Mouse (Mus musculus): Measurements from ENCODE around the gene Gars. TPM values are rescaled to one million over a fixed set of nuclear protein-coding genes. Genes with fewer than 3 reads are reported as not detected.

Gene Gars
- total RNA-seq (2021): 100 to 1,000 TPM; 165 to 171 TPM
- long read RNA-seq, transcript Gars-201 (17 exons, 2,380 nt): major isoform, 124 of 152 reads
- long read RNA-seq, partial matches to known transcripts: 18 of 152 reads
- long read RNA-seq, other reads (novel, unspliced or antisense): 10 of 152 reads

DNA sequence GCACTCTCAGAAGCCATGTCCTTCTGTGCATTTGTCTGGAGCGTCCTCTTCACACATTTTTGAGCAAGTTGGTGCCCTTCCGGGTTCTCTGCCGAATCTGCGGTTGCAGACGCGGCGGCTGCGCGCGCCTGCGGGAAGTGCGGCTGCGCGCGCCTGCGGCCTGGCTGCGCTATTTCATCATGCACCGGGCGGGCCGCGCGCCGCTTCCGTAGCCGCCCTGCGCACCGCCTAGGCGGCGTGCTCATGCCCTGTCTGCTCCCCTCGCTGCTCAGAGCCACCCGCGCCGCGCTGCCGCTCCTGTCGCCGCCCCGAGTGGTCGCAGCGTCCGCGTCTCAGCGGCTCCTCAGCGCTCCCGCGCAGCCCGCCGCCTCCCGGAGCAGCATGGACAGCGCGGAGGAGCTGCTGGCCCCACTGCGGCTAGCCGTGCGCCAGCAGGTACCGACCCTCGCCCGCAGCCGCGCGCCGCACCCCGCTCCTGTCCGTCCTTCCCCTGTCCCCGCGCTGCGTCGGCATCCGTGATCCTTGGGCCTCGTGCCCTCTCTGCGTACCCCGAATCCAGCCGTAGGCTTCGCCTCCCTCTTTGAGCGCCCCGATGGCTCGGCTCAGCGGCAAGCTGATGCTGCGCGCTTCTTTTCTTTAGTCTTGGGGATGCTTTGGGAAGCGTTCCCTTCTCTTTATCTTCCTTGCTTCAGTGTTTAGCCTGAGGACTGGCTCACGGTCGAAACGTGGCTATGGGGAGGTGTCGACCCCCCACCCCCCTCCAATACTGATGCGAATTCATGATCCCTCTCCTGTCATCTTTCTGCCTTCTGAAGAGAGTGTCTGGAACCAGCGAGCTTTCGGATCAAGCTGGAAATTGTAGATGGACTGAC is at the start of gene Gars:
Gene Gars, plus strand, starts transcription at position 209 of the 872 bp plus-strand sequence.
- peak; percentile 80 to 90 for DNase-seq (ENCODE audit: low spot score in 2 of 2)

GRCm38 (mm10) chr6:54988141-54988540 is 49.7 kb upstream of the Gars start:
- no peak for DNase-seq (ENCODE audit: low spot score in 2 of 2)

DNA sequence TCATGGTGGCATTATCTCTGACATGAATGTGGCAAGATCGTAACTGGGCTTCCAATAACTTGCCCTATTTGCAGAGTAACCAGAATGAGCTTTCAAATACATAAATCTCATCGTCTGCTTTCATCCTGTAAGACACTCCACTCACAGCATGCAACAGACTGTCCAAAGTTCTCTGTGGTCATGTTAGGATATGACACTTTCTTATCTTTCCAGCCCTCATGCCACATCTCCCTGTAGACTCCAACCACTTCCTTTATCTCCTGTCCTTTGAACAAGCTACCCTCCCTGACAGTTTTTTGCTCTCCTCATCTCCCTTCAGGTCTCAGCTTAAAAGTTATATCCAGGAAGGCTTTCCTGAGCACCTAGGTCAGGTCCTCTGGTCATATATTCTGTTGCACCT is 46.6 kb upstream of the Gars start:
- no peak for DNase-seq (ENCODE audit: low spot score in 2 of 2)

DNA sequence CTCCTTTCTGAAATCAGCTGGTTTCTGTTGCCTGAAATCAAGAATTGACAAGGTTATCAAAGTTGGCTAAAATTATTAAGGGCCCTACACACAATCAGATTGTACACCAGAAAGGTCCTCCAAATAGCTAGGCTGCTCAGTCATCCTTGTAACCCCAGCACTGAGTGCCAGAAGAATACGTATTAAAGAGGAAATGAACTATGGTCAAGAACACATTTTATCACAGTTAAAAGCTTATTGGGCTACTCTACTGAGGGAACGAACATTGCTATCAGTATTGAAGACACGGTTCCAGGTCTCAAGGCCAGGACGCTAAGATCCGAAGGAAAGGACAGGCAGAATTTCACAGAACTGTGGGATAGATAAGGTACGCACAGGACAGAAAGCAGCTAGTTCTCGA is 45.7 kb upstream of the Gars start:
- no peak for DNase-seq (ENCODE audit: low spot score in 2 of 2)

DNA sequence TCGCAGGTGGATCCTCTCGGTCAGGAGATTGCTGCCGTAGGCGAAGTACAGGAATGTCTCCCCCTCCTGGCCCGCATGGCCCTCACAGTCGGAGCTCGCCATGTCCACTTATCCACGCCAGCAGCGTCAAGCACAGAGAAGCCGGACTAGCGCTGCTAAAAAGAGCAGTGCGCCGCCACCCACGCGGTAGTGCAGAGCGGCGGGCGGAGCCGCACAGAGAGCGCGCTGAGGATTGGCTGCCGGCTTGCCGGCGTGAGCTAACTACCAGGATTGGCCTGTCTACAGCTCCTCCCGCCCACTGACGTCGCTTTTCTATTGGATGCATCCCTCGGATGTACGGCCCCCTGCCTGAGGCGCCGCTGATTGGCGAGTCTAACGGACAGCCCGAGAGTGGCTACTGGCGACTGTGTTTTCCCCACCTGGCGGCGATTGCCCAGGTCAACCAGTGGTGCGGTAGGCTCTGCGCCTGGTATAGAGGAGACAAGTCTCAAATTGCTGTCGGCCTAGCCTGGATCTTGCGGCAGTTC is 45.0 kb upstream of the Gars start, which contains the start of gene Ggct:
Gene Ggct, minus strand, starts transcription at position 217 of the 527 bp plus-strand sequence.
- DNase-seq (ENCODE audit: low spot score in 2 of 2): peak; percentile 91 to 93

DNA sequence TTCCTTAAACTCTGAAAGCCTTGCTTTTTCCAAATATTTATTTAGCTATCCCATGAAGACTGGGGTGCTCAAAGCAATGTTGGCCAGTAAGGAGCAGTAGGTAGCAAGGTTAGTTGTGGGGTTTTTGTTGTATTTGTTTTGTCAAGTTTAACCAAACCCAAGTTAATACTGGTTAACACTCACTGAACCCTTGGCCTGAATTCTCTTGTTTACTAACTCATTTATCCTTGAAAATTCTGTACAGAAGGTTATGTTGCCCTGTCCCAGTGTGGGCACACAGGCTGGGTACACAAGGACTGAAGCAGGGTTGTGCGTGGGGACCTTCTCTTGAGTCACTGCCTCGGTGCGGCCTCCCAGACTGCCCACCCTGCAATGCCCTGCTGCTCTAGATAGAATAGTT is 41.4 kb upstream of the Gars start:
- no peak for DNase-seq (ENCODE audit: low spot score in 2 of 2)

GRCm38 (mm10) chr6:54997726-54998125 is 40.1 kb upstream of the Gars start:
- DNase-seq (ENCODE audit: low spot score in 2 of 2): no peak

DNA sequence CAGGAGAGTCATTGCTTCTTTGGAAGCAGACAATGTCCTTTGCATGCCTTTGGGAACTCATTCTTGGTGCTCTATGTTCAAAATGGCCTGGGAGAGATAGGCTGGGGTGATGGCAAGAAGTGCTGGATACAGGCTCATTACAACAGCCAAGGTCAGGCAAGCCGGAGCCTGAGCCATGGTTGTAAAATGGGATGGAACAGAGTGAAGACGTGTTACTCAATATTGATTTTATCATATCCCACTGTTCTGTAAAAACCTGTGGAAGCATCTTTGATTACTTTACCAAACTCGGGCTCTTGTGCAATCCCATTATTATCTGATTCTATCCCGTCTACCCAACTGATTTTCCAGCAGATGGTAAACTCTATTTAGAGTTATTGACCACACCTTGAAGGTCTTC is 36.5 kb upstream of the Gars start:
- DNase-seq (ENCODE audit: low spot score in 2 of 2): no peak

DNA sequence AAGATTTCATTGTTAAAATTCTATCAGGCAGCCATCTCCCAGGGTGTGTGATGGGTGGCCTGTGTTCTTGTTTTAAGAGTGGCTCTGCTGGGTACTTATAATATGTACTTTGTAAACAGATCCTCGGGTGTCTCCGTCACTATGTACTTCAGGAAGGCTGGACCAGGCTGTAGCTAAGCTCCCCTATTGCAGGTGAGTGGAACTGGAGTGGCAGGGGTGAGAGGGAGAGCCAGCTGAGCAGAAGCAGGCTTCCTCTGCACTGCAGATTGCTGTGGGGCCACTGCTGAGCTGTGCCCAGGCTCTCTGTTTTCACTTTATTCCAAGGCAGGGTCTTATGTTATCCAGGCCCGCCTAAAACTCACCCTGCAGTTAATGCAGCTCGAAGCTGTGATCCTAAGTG is 35.4 kb upstream of the Gars start:
- no peak for DNase-seq (ENCODE audit: low spot score in 2 of 2)

DNA sequence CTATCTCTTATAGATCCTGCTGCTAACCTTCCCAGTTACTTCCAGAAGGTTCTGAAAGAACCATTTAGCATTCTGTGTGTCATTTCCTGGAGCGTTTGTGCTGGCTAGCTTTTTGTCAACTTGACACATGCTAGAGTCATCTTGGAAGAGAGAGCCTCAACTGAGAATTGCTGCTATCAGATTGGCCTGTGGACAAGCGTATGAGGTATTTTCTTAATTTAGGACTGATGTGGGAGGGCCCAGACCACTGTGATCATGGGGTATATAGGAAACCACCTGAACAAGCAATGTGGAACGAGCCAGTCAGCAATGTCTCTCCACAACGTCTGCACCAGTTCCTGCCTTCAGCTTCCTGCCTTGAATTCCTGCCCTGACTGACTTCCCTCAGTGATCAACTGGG is 34.2 kb upstream of the Gars start:
- no peak for DNase-seq (ENCODE audit: low spot score in 2 of 2)

GRCm38 (mm10) chr6:55008401-55008800 is 29.4 kb upstream of the Gars start:
- DNase-seq (ENCODE audit: low spot score in 2 of 2): no peak

GRCm38 (mm10) chr6:55009391-55010230 is 28.2 kb upstream of the Gars start:
- peak; percentile 20 to 25 for DNase-seq (ENCODE audit: low spot score in 2 of 2)

DNA sequence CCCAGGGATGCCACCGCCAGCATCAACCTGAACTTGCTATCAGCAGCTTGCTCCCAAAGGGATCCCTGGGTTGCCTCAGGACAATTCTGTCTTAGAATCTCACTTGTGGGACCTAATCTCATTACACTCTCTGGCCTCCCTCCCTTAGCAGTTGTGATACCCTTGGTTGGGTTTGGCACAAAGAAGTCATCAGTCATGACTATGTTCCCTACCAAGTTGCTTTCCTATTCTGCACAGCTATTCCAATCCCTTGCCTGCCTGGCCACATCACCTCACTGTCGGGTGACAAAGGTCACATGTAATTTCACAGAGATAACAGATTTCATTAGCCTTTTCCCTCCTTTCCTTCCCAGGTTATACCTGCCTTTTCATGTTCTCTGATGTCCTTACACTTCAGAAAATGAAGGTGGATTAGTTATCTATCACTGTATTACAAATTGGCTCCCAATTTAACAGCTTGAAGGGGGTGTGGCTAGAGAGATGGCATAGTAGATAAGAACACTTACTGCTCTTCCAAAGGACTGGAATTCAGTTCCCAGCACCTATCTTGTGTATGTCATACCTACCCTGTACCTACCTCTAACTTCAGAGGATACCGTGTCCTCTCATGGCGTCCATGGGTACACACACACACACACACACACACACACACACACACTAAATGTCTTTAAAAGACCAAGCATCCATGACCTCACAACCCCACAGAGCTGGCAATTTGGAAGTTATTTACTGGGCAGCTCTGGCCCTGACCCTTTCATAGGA is 27.3 kb upstream of the Gars start:
- no peak for DNase-seq (ENCODE audit: low spot score in 2 of 2)

DNA sequence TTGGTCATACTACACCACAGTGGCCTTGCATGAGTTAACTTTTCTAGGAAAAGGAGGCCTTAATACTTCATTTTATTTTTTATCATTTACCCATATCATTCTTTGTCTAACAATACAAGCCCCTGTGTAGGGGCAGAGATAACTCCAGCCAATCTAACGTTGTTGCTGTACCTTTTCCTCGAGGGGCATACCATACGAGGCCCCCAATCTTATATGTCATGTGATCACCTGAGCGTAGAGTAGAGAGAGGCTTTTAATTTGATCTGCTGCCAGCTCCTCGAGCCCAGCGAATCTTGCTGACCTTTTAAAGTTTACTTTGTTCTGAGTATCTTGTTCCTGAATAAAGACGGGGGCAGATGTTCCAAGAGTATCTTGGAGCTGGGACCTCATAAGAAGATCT is 25.3 kb upstream of the Gars start:
- no peak for DNase-seq (ENCODE audit: low spot score in 2 of 2)

GRCm38 (mm10) chr6:55014184-55014583 is 23.6 kb upstream of the Gars start:
- no peak for DNase-seq (ENCODE audit: low spot score in 2 of 2)

DNA sequence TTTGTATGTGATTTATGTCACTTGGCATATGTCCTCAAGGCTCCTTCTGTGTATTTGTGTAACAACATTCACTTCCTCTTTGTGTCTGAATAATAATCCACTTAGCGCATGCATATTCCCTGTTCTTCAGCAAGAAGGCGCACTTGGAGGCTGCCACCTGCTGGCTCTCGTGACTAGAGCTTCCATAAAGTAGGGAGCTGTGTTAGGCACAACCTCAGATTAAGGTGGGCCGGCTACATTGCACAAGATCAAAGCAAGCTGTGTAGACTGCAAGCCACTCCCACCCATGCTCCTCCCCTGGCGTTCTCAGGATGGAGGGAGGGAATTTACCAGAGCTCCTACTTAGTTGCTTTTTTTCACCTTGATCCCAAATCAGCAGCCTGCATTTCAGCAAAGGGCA is 21.6 kb upstream of the Gars start:
- DNase-seq (ENCODE audit: low spot score in 2 of 2): peak; percentile 21 to 53

DNA sequence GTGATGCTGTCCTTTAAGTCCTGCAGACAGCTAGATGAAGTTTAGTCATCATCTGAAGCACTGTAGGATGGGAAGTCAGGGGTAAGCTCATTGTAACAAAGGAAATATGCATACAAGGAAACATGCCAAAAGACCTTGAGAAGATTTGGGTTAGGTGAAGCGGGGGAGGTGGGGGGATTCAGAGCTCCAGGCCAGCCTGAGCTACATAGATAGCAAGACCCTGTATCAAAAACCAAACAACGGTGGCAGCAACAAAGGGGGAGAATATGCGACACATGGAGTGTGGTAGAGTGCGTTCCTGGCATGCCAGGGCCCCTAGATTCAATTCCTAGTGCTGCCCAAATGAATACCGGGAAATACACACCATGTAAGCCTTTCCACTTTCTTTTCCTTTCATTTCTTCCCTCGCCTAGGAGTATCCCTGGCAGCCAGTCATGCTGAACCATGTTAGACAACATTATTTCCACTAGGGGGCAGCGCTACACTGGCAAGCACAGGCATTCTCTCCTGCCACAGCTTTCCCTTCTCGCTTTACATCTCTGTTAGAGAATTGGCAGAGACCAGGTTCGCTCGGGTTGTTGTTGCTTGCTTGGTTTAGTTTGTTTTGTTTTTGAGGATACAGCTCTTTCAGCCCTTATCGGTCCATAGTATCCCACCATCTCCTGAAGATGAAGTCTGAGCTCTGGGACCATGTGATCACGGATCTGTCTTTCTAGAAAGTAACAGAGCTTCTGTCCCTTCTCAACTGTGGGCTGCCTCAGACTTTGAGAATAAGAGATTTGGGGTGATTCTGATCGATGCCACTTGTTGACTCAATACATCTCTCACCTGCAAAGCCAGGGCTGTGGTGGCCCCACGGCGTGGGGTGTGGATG is 20.9 kb upstream of the Gars start:
- peak; percentile 60 to 67 for DNase-seq (ENCODE audit: low spot score in 2 of 2)

DNA sequence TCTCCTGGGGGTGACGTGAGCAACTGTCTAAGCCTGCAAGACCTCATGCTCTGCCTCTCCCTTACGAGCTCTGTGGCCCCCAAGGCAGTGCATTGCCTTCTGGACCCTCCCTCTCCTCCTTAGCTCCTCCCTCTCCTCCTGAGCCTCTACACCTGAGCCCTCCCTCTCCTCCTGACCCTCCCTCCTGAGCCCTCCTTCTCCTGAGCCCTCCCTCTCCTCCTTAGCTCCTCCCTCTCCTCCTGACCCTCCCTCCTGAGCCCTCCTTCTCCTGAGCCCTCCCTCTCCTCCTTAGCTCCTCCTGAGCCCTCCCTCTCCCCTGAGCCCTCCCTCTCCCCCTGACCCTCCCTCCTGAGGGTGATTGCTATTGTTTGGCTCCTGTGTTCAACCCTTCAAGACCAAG is 19.4 kb upstream of the Gars start:
- DNase-seq (ENCODE audit: low spot score in 2 of 2): no peak

GRCm38 (mm10) chr6:55021806-55022205 is 16.0 kb upstream of the Gars start:
- DNase-seq (ENCODE audit: low spot score in 2 of 2): no peak

DNA sequence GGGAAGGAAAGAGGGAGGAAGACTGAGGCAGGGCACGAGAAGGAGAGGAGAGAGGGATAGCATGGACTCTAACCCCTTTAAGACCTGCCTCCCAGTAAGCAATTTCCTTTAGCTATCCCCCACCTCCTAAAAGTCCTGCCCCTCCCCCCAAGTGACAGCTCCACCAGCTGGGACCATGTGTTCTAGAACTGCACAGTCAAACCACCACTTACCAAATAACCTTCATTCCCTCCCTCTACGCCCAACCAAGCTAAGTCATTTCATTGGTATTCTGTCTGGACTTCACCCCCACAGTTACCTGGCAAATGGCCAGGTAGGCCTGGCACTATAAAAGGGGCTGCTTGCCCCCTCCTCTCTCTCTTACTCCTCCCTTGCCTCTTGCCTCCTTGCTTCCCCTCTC is 10.2 kb upstream of the Gars start:
- DNase-seq (ENCODE audit: low spot score in 2 of 2): no peak
